Mouse (Mus musculus): ENCODE data around the gene Macf1. TPM values are rescaled to one million over a fixed set of nuclear protein-coding genes. Genes with fewer than 3 reads are reported as not detected.

Macf1 gene
- polyA plus RNA-seq, 1 experiment: 251 TPM

DNA sequence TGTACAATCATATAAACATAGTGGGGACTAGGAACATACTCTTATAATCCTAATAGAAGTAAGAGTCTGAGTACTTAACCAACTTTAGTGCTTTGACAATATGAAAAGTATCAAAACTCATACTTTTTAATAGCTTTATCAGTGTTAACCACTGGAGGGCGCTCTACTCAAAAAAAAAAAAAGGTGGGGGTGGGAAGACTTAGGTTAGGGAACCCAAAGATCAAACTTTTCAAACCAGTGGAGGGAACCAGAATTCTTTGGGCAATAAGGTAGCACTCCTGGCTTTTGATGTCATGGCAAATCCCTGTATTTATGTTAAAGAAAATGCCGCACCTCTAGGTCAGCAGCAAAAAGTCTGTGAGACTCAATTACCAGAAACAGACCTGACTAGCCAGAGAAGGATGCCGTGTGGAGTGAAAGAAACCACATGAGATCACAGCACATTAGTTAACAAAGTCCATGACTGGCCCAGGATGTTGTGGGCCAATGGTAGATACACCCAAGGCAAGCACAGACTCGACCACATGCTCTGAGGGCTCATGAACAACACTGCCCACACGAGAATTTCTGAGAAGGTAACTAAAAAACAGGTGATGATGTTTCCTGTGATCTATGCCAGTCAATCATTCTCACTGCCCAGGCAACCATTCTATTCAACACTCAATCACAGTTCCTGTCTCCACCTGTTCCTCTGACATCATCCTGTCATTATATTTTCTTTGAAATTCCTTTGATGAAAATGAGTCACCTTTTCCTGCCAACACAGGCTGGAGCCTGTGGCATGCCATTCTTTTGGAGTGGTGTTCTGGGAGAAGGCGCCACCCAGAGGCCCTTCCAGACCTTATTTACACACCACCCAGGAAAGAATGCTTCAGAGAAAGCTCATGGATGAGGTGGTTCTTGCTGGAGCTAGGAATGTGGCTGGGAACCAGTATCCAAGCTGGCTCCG is 95.5 kb downstream of the Macf1 start:
- Histone ChIP-seq H3K9ac (ENCODE audit: low read depth, poor library complexity, severe bottlenecking) (no peak overlapping the region), H3K27ac (ENCODE audit: insufficient read depth, low read length) (peak overlapping the region; percentile 70), H3K36me3 (ENCODE audit: control insufficient read depth, insufficient read depth, low read length, poor library complexity, severe bottlenecking) (no peaks in the 10 kb centered on the region), H3K4me3 (ENCODE audit: low read depth, low read length) (no peak overlapping the region), H3K27me3 (ENCODE audit: control insufficient read depth, insufficient read depth, low read length, poor library complexity, severe bottlenecking) (no peaks in the 10 kb centered on the region), H3K4me1 (ENCODE audit: control insufficient read depth, insufficient read depth, low read length) (no peaks in the 10 kb centered on the region), H3K9me3 (replicated peaks; ENCODE audit: control insufficient read depth, insufficient read depth, low read length, poor library complexity, severe bottlenecking) (no peaks in the 10 kb centered on the region)
- TF ChIP-seq CTCF (IDR thresholded peaks at IDR 0.05; ENCODE audit: low read depth, low read length) (peak; percentile 48), POLR2A (IDR thresholded peaks at IDR 0.05; ENCODE audit: insufficient read depth, low read length) (no peak), EP300 (IDR thresholded peaks at IDR 0.05; ENCODE audit: insufficient read depth, low read depth, low read length) (no peak)

DNA sequence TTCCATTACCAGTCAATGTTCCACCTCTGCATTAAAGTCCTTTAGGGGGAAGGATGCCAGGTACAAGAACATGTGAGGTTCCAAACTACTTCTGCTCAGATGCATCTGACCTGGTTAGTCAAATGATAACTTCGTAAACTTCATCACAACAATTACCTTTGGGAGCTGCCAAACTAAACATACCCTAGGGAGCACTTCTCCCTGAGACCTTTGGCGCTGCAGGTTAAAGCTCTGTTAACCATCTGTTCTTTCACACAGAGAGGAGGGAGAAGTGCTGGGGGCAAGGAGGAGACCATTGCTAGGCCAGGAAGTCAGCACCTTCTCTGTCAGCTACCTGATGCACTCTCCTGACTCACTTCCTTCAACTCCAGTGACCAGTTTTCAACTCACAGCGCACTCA is 96.5 kb downstream of the Macf1 start:
- H3K27me3 ChIP-seq (ENCODE audit: control insufficient read depth, insufficient read depth, low read length, poor library complexity, severe bottlenecking): no peaks in the 10 kb centered on the region
- H3K27ac ChIP-seq (ENCODE audit: insufficient read depth, low read length): no peak overlapping the region
- H3K4me3 ChIP-seq (ENCODE audit: low read depth, low read length): no peak overlapping the region
- H3K4me1 ChIP-seq (ENCODE audit: control insufficient read depth, insufficient read depth, low read length): no peaks in the 10 kb centered on the region
- no peaks in the 10 kb centered on the region; the same call in 1 of the 2 replicates for H3K36me3 ChIP-seq (ENCODE audit: control insufficient read depth, insufficient read depth, low read length, poor library complexity, severe bottlenecking)
- no peak overlapping the region for H3K9ac ChIP-seq (ENCODE audit: low read depth, poor library complexity, severe bottlenecking)
- no peak for TF ChIP-seq EP300 (IDR thresholded peaks at IDR 0.05; ENCODE audit: insufficient read depth, low read depth, low read length)
- no peak for TF ChIP-seq CTCF (IDR thresholded peaks at IDR 0.05; ENCODE audit: low read depth, low read length)
- TF ChIP-seq POLR2A (IDR thresholded peaks at IDR 0.05; ENCODE audit: insufficient read depth, low read length): no peak
- H3K9me3 ChIP-seq (replicated peaks; ENCODE audit: control insufficient read depth, insufficient read depth, low read length, poor library complexity, severe bottlenecking): no peaks in the 10 kb centered on the region

DNA sequence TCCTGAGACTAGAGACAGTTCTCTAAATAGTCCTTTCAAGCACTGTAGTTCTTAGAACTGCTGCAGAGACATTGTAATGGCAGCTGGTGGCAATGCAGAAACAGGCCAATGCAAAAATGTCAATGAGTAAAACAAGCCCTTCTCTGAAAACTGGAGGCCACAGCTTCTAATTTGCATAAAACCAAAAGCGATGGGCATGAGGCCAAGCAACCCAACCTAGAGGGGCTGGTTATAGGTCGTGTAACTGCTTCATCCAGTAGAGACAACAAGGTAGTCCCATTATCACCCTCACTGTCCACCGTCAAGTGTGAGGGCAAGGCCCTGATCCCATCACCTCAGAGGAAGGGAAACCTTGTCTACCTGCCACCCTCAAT is 99.5 kb downstream of the Macf1 start:
- H3K9ac ChIP-seq (ENCODE audit: low read depth, poor library complexity, severe bottlenecking): no peak overlapping the region
- no peaks in the 10 kb centered on the region for H3K4me1 ChIP-seq (ENCODE audit: control insufficient read depth, insufficient read depth, low read length)
- H3K4me3 ChIP-seq (ENCODE audit: low read depth, low read length): no peak overlapping the region
- no peaks in the 10 kb centered on the region for H3K9me3 ChIP-seq (replicated peaks; ENCODE audit: control insufficient read depth, insufficient read depth, low read length, poor library complexity, severe bottlenecking)
- no peak for TF ChIP-seq CTCF (IDR thresholded peaks at IDR 0.05; ENCODE audit: low read depth, low read length)
- no peak for TF ChIP-seq POLR2A (IDR thresholded peaks at IDR 0.05; ENCODE audit: insufficient read depth, low read length)
- no peak for TF ChIP-seq EP300 (IDR thresholded peaks at IDR 0.05; ENCODE audit: insufficient read depth, low read depth, low read length)
- no peak overlapping the region for H3K27ac ChIP-seq (ENCODE audit: insufficient read depth, low read length)
- no peaks in the 10 kb centered on the region for H3K27me3 ChIP-seq (ENCODE audit: control insufficient read depth, insufficient read depth, low read length, poor library complexity, severe bottlenecking)
- no peaks in the 10 kb centered on the region; the same call in 1 of the 2 replicates for H3K36me3 ChIP-seq (ENCODE audit: control insufficient read depth, insufficient read depth, low read length, poor library complexity, severe bottlenecking)

DNA sequence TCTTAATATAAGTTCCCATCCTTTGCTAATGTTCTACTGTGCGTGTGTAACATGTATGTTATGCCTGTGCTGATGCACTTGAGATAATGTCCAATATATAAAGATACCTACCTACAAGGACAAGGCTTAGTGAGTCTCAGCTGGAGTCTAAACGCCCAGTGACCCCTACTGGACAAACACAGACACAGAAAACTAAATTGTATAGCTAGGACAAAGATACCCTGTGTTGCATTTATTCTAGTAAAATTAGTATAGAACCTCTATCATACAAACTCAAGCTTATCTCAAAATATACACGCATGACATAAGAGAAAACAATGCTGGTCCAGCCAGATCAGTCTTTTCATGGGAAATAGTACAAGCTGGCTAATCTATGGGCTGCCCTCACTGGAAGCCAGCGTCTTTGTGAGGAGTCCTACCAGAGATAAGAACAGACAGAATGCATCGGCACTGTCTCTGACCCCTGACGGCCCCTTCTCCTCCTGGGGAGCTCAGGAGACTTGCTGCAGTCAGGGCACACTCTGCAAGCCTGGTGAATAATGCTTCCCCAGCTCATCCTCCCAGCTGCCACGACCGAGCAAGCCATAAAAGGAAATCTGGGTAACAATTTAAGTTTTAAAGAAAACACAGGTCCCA is 100.0 kb downstream of the Macf1 start:
- TF ChIP-seq EP300 (IDR thresholded peaks at IDR 0.05; ENCODE audit: insufficient read depth, low read depth, low read length) (no peak), CTCF (IDR thresholded peaks at IDR 0.05; ENCODE audit: low read depth, low read length) (no peak), POLR2A (IDR thresholded peaks at IDR 0.05; ENCODE audit: insufficient read depth, low read length) (no peak)

DNA sequence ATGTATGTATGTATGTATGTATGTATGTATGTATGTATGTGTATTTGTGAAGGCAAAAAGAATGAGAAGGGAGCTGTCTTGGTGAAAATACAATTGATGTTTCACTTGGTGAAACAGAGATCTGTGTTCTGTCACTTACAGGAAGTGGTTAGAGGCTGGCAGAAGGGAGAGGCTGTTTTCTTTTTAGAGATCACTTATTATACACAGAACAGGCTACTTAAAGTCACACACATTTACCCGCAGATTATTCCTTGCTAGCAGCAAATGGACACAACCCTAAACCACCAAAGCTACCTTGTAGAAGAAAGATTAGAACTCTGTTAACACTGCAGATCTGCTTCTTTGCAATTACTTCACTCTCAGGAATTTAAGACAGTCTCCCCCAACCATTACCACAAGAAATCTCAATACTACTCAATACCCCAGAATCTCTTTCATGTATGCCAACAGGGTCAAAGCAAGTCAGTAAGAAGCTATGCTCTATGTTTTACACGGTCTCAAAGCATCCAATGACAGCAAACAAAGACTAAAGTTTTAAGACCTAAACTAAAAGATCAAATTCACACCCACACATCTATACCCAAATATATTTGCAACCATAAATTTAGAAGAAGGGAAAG is 106.6 kb downstream of the Macf1 start:
- TF ChIP-seq EP300 (IDR thresholded peaks at IDR 0.05; ENCODE audit: insufficient read depth, low read depth, low read length): no peak
- TF ChIP-seq CTCF (IDR thresholded peaks at IDR 0.05; ENCODE audit: low read depth, low read length): no peak
- no peak for TF ChIP-seq POLR2A (IDR thresholded peaks at IDR 0.05; ENCODE audit: insufficient read depth, low read length)

More for the DNA sequence above, 100.0 kb downstream of the Macf1 start:
- Histone ChIP-seq H3K27me3 (ENCODE audit: control insufficient read depth, insufficient read depth, low read length, poor library complexity, severe bottlenecking) (no peaks in the 10 kb centered on the region), H3K9ac (ENCODE audit: low read depth, poor library complexity, severe bottlenecking) (no peak overlapping the region), H3K4me3 (ENCODE audit: low read depth, low read length) (no peak overlapping the region), H3K4me1 (ENCODE audit: control insufficient read depth, insufficient read depth, low read length) (no peaks in the 10 kb centered on the region), H3K27ac (ENCODE audit: insufficient read depth, low read length) (no peak overlapping the region), H3K9me3 (replicated peaks; ENCODE audit: control insufficient read depth, insufficient read depth, low read length, poor library complexity, severe bottlenecking) (no peaks in the 10 kb centered on the region), H3K36me3 (ENCODE audit: control insufficient read depth, insufficient read depth, low read length, poor library complexity, severe bottlenecking) (no peaks in the 10 kb centered on the region; the same call in 1 of the 2 replicates)

More for the DNA sequence above, 106.6 kb downstream of the Macf1 start:
- Histone ChIP-seq H3K27me3 (ENCODE audit: control insufficient read depth, insufficient read depth, low read length, poor library complexity, severe bottlenecking) (no peaks in the 10 kb centered on the region), H3K27ac (ENCODE audit: insufficient read depth, low read length) (no peak overlapping the region), H3K36me3 (ENCODE audit: control insufficient read depth, insufficient read depth, low read length, poor library complexity, severe bottlenecking) (no peaks in the 10 kb centered on the region; the same call in 1 of the 2 replicates), H3K9ac (ENCODE audit: low read depth, poor library complexity, severe bottlenecking) (no peak overlapping the region), H3K4me3 (ENCODE audit: low read depth, low read length) (no peak overlapping the region), H3K4me1 (ENCODE audit: control insufficient read depth, insufficient read depth, low read length) (peaks cover 2% of the 10 kb centered on the region), H3K9me3 (replicated peaks; ENCODE audit: control insufficient read depth, insufficient read depth, low read length, poor library complexity, severe bottlenecking) (no peaks in the 10 kb centered on the region)

Data from ES-Bruce4 (cell line).